Mouse (Mus musculus) lung, embryonic 16.5 days (tissue): ENCODE measurements around the gene Vipr2. TPM values are rescaled to one million over a fixed set of nuclear protein-coding genes. Genes with fewer than 3 reads are reported as not detected.

ENCODE experiments used
- ATAC-seq: fragments of 200-750 bp; cut with Nextera tagmentation; 2 replicates; pipeline ENCODE4 v1.8.0; 2017; ENCODE audit warnings: low read depth, mild to moderate bottlenecking, moderate library complexity
- H3K27ac ChIP-seq: fragments of 300-500 bp; sonication (generic); 2 replicates; pipeline ENCODE4 v1.5.1; 2014; ENCODE audit warnings: mild to moderate bottlenecking, control low read depth, low read length
- H3K27me3 ChIP-seq: fragments of 300-500 bp; sonication (generic); 2 replicates; pipeline ENCODE4 v1.6.1; 2014; ENCODE audit warnings: low read depth, low read length, mixed read lengths; ENCODE audit not compliant: control insufficient read depth, insufficient read depth
- H3K36me3 ChIP-seq: fragments of 300-500 bp; sonication (generic); 2 replicates; pipeline ENCODE4 v1.6.1; 2014; ENCODE audit warnings: low read length; ENCODE audit not compliant: control insufficient read depth, insufficient read depth
- H3K4me1 ChIP-seq: fragments of 300-500 bp; sonication (generic); replicated peaks from 2 replicates; pipeline ENCODE4 v1.6.1; 2014; ENCODE audit warnings: low read length, mixed read lengths; ENCODE audit not compliant: control insufficient read depth, insufficient read depth
- H3K4me2 ChIP-seq: fragments of 300-500 bp; sonication (generic); 2 replicates; pipeline ENCODE4 v1.6.1; 2014; ENCODE audit warnings: low read depth, low read length, control low read depth
- H3K4me3 ChIP-seq: fragments of 300-500 bp; sonication (generic); 2 replicates; pipeline ENCODE4 v1.5.1; 2014; ENCODE audit warnings: mild to moderate bottlenecking, low read length, control low read depth
- H3K9ac ChIP-seq: fragments of 300-500 bp; sonication (generic); 2 replicates; pipeline ENCODE4 v1.6.1; 2014; ENCODE audit warnings: low read length, control low read depth
- H3K9me3 ChIP-seq: fragments of 300-500 bp; sonication (generic); 2 replicates; pipeline ENCODE4 v1.6.1; 2016; ENCODE audit warnings: low read length; ENCODE audit not compliant: control insufficient read depth
- WGBS: fragments of 180-500 bp; shearing (Covaris S2); extraction: QIAGEN DNeasy Blood & Tissue Kit; methylation state at CpG from one replicate; pipeline ENCODE4 v1.1.7; 2014; 5-methylcytosine and 5-hydroxymethylcytosine counted together
- polyA plus RNA-seq: library from polyadenylated mRNA; unstranded; fragments of >200 nt; fragmentation: Nextera tagmentation; extraction: Ambion mirVana; gene quantifications from 2 replicates; pipeline ENCODE4 v1.2.1, GENCODE M21; 2015

The Vipr2 gene
- polyA plus RNA-seq, 1 experiment from 2014 or later: 2.9 TPM

GRCm38 (mm10) chr12:116056112-116056511 is 21.4 kb upstream of the Vipr2 start:
- H3K4me2 ChIP-seq: no peak overlapping the region
- no peak overlapping the region for H3K27ac ChIP-seq
- H3K9ac ChIP-seq: no peak overlapping the region
- H3K4me3 ChIP-seq: no peak overlapping the region
- ATAC-seq: no peak
- no peaks in the 10 kb centered on the region for H3K27me3 ChIP-seq
- peaks cover 14% of the 10 kb centered on the region for H3K9me3 ChIP-seq
- peaks cover 55% of the 10 kb centered on the region for H3K36me3 ChIP-seq
- WGBS: 85% methylated on average over 3 of the region's 3 CpGs
- no peaks in the 10 kb centered on the region for H3K4me1 ChIP-seq

- no peaks in the 10 kb centered on the region for H3K27me3 ChIP-seq
- no peak overlapping the region for H3K4me2 ChIP-seq
- peaks cover 21% of the 10 kb centered on the region for H3K9me3 ChIP-seq
- H3K27ac ChIP-seq: no peak overlapping the region
- WGBS: 91% methylated on average over 5 of the region's 5 CpGs
- ATAC-seq: no peak
- H3K36me3 ChIP-seq: peaks cover 45% of the 10 kb centered on the region
- no peak overlapping the region for H3K9ac ChIP-seq
- H3K4me1 ChIP-seq: no peaks in the 10 kb centered on the region
- H3K4me3 ChIP-seq: no peak overlapping the region
Measured at GRCm38 (mm10) chr12:116061561-116062193, 15.8 kb upstream of the Vipr2 start.

GRCm38 (mm10) chr12:116062194-116062583 is 15.3 kb upstream of the Vipr2 start:
- peaks cover 19% of the 10 kb centered on the region for H3K9me3 ChIP-seq
- ATAC-seq: no peak
- 94% methylated on average over 2 of the region's 2 CpGs for WGBS
- no peak overlapping the region for H3K9ac ChIP-seq
- H3K4me3 ChIP-seq: no peak overlapping the region
- H3K36me3 ChIP-seq: peaks cover 40% of the 10 kb centered on the region
- H3K27me3 ChIP-seq: no peaks in the 10 kb centered on the region
- H3K4me2 ChIP-seq: no peak overlapping the region
- H3K4me1 ChIP-seq: no peaks in the 10 kb centered on the region
- H3K27ac ChIP-seq: no peak overlapping the region

DNA sequence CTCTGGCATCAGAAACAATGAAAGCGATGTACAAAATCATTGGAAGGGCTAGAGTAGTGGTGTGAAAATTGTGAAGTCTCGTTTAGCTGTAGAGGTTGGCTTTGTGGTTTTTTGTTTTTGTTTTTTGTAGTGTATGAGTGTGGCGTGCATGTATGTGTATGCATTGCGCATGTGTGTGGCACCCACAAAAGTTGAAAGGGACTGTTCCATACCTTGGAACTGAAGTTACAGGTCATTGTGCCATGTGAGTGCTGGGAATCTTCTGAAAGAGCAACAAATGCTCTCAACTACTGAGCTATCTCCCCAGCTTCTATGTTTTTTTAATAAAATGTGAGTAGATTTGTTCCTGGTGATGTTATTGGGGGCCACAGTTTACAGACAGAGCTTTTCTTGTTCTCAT is 14.5 kb upstream of the Vipr2 start:
- H3K27ac ChIP-seq: no peak overlapping the region
- 98% methylated on average over 4 of the region's 4 CpGs for WGBS
- H3K9me3 ChIP-seq: peaks cover 19% of the 10 kb centered on the region
- peaks cover 34% of the 10 kb centered on the region for H3K36me3 ChIP-seq
- H3K4me2 ChIP-seq: no peak overlapping the region
- no peak overlapping the region for H3K4me3 ChIP-seq
- no peak overlapping the region for H3K9ac ChIP-seq
- no peaks in the 10 kb centered on the region for H3K27me3 ChIP-seq
- no peaks in the 10 kb centered on the region for H3K4me1 ChIP-seq
- no peak for ATAC-seq

DNA sequence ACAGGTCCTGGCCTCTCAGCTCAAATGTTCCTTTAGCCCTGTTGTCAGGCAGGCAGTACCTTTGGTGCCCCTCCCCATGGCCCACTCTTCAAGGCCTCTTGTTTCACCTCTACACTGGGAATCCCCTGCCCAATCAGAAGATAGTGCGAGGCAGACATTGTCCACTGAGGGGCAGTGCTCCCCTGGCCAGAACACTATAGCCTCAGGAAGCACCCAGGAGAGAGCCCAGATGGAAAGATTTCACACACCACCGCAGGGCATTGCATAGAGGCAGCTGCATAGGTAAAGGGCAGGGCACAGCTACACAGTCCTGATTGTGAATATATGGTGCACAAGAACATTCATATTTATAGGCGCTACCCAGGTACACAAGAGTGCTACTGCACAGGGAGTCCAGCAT is 6.5 kb upstream of the Vipr2 start:
- 21% methylated on average over 3 of the region's 3 CpGs for WGBS
- ATAC-seq: peak; percentile 87
- Histone ChIP-seq H3K9me3 (no peaks in the 10 kb centered on the region), H3K36me3 (no peaks in the 10 kb centered on the region), H3K27me3 (no peaks in the 10 kb centered on the region), H3K27ac (no peak overlapping the region), H3K9ac (no peak overlapping the region), H3K4me2 (no peak overlapping the region), H3K4me1 (no peaks in the 10 kb centered on the region), H3K4me3 (no peak overlapping the region)

GRCm38 (mm10) chr12:116077855-116078366 is 385 bp downstream of the Vipr2 start:
- peaks cover 4% of the 10 kb centered on the region; the same call in 1 of the 2 replicates for H3K27me3 ChIP-seq
- no peaks in the 10 kb centered on the region for H3K9me3 ChIP-seq
- H3K27ac ChIP-seq: no peak overlapping the region
- H3K36me3 ChIP-seq: no peaks in the 10 kb centered on the region
- H3K4me2 ChIP-seq: peak overlapping the region; percentile 95
- WGBS: 1% methylated on average over 24 of the region's 24 CpGs
- peak overlapping the region; percentile 69 for H3K4me3 ChIP-seq
- ATAC-seq: peak; percentile 73
- peaks cover 7% of the 10 kb centered on the region for H3K4me1 ChIP-seq
- peak overlapping the region; percentile 73 for H3K9ac ChIP-seq

DNA sequence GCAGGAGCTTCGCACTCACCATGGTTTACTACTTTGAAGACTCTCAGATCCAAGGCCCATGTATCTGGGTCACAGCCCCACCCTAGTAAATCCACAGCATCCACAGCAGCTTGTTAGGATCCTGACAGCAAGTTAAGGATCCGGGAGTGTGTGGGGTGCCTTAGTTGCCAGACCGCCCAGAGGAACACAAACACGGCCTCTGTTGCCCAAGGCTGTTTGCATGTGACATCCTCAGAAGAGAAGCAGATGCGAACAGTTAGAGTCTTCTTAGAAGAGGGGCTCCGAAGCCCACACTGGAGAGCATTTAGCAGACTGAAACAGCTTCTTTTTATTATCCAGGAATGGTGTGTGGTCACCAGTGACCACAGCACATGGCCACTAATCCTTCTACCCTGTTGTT is 5.6 kb downstream of the Vipr2 start:
- Histone ChIP-seq H3K4me2 (no peak overlapping the region), H3K4me1 (no peaks in the 10 kb centered on the region; the same call in 1 of the 2 replicates), H3K4me3 (no peak overlapping the region), H3K27ac (no peak overlapping the region), H3K36me3 (no peaks in the 10 kb centered on the region), H3K9me3 (no peaks in the 10 kb centered on the region), H3K27me3 (no peaks in the 10 kb centered on the region), H3K9ac (no peak overlapping the region)
- WGBS: 88% methylated on average over 6 of the region's 6 CpGs
- ATAC-seq: no peak

DNA sequence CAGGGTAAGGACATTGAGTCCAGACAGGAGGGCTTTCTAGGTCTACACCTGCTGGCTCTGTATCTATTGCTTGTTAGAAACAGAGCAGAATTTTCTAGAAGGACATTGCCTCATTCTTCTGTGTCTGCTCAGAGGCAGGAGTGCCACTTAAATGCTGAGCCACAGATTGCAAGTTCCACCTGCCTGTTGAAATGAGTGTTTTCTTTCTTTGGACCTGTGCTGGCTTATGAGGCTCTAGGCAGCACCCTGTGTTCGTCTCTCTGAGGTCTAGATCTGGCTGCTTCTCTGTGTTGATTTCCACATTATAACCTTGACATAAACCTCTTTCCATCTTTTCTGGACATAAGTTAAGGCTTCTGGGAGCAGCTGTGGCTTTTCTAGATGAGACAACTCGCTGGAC is 6.8 kb downstream of the Vipr2 start:
- H3K4me1 ChIP-seq: no peaks in the 10 kb centered on the region
- WGBS: 57% methylated on average over 2 of the region's 2 CpGs
- no peak overlapping the region for H3K9ac ChIP-seq
- H3K27ac ChIP-seq: no peak overlapping the region
- no peak overlapping the region for H3K4me2 ChIP-seq
- ATAC-seq: no peak
- no peak overlapping the region for H3K4me3 ChIP-seq
- H3K27me3 ChIP-seq: no peaks in the 10 kb centered on the region
- no peaks in the 10 kb centered on the region for H3K36me3 ChIP-seq
- H3K9me3 ChIP-seq: no peaks in the 10 kb centered on the region

GRCm38 (mm10) chr12:116086951-116087600 is 9.6 kb downstream of the Vipr2 start:
- no peak overlapping the region for H3K9ac ChIP-seq
- 87% methylated on average over 5 of the region's 5 CpGs for WGBS
- H3K4me1 ChIP-seq: no peaks in the 10 kb centered on the region
- no peaks in the 10 kb centered on the region for H3K36me3 ChIP-seq
- no peak for ATAC-seq
- no peak overlapping the region for H3K27ac ChIP-seq
- H3K9me3 ChIP-seq: no peaks in the 10 kb centered on the region
- no peak overlapping the region for H3K4me2 ChIP-seq
- no peaks in the 10 kb centered on the region for H3K27me3 ChIP-seq
- H3K4me3 ChIP-seq: no peak overlapping the region
